8 mouse cellular contexts compared by ENCODE assay signal in genomic region chr2:18049279-18049821, GRCm38 (mm10). TPM values are rescaled to one million over a fixed set of nuclear protein-coding genes. Genes with fewer than 3 reads are reported as not detected.
DNase-seq lines count a peak whose midpoint lies in the region; ATAC-seq lines count a peak whose summit lies in the region.

No protein-coding gene starts in this region.

- peak overlapping the region; percentile 90 for H3K4me3 ChIP-seq in hindbrain, embryonic 15.5 days
- H3K4me3 ChIP-seq in liver, embryonic 13.5 days (replicated peaks), result peak overlapping the region; percentile 77

- H3K4me1 ChIP-seq in hindbrain, embryonic 15.5 days (replicated peaks), result peaks cover 35% of the 10 kb centered on the region
- peaks cover 47% of the 10 kb centered on the region for H3K4me1 ChIP-seq in liver, embryonic 13.5 days (replicated peaks)

- H3K27me3 ChIP-seq in hindbrain, embryonic 15.5 days, result no peaks in the 10 kb centered on the region
- peaks cover 84% of the 10 kb centered on the region for H3K27me3 ChIP-seq in liver, embryonic 13.5 days

- H3K36me3 ChIP-seq in hindbrain, embryonic 15.5 days, result no peaks in the 10 kb centered on the region
- no peaks in the 10 kb centered on the region for H3K36me3 ChIP-seq in liver, embryonic 13.5 days

- peak overlapping the region; percentile 100 for H3K27ac ChIP-seq in hindbrain, embryonic 15.5 days (replicated peaks)
- H3K27ac ChIP-seq in liver, embryonic 13.5 days, result peak overlapping the region; percentile 65

- H3K9me3 ChIP-seq in hindbrain, embryonic 15.5 days, result no peaks in the 10 kb centered on the region
- no peaks in the 10 kb centered on the region for H3K9me3 ChIP-seq in liver, embryonic 13.5 days (replicated peaks)

- no peak for ATAC-seq in hindbrain, embryonic 15.5 days (ENCODE audit: low FRiP score, low read depth)
- ATAC-seq in liver, embryonic 13.5 days (ENCODE audit: low read depth), result no peak
- ATAC-seq in erythroid progenitor cell, adult 5-6 weeks (replicated peaks; ENCODE audit: low FRiP score, poor library complexity, severe bottlenecking), result no peak
- no peak for ATAC-seq in inflammation-experienced regulatory T-cells, adult 6 months

- DNase-seq in adrenal gland, adult (ENCODE audit: inconsistent age in 2 of 2, low spot score in 1 of 2), result peak; percentile 52 to 86
- no peak for DNase-seq in adrenal gland, postnatal 14 days
- peak; percentile 73 for DNase-seq in embryo, embryonic 9.5 days (ENCODE audit: extremely low spot score)
- no peak for DNase-seq in liver, embryonic 13.5 days
- DNase-seq in layer of hippocampus, adult 18-20 months (ENCODE audit: low spot score in 2 of 2), result no peak

- H3K9ac ChIP-seq in hindbrain, embryonic 15.5 days, result peak overlapping the region; percentile 99
- no peak overlapping the region for H3K9ac ChIP-seq in liver, embryonic 13.5 days

- H3K4me2 ChIP-seq in hindbrain, embryonic 15.5 days, result peak overlapping the region; percentile 90
- peak overlapping the region; percentile 96 for H3K4me2 ChIP-seq in liver, embryonic 13.5 days

- 4% methylated on average over 11 of the region's 11 CpGs for WGBS in hindbrain, embryonic 15.5 days
- 18% methylated on average over 11 of the region's 11 CpGs for WGBS in liver, embryonic 13.5 days (ENCODE audit: insufficient replicate concordance)

RNA-seq across cellular contexts. Expression of gene Skida1, which starts 0.5 kb away (rescaled TPM):
- 4.5 and 4.8 TPM in 2 replicates for total RNA-seq in adrenal gland, postnatal 14 days (2021)
- polyA plus RNA-seq in hindbrain, embryonic 15.5 days (2015; fragmentation: Nextera tagmentation; extraction: Ambion mirVana), result 6.5 and 7.1 TPM in 2 replicates
- 0.47 and 0.95 TPM in 2 replicates for polyA plus RNA-seq in liver, embryonic 13.5 days (2015; fragmentation: Nextera tagmentation; extraction: Ambion mirVana)
- total RNA-seq in erythroid progenitor cell, adult 5-6 weeks (2015; ENCODE audit: low replicate concordance), result not detected in 2 replicates
- not detected in 2 replicates for total RNA-seq in erythroid progenitor cell, adult 5-6 weeks (2017; ENCODE audit: low replicate concordance)
- polyA plus RNA-seq in inflammation-experienced regulatory T-cells, adult 6 months (2017; shearing (Covaris generic)), result 1 to 10 TPM in 1 of 3 experiments, under 1 TPM in 2; 0.37 to 1.0 (median 0.83) TPM
- 10 to 100 TPM; 15.6 to 16.0 TPM for total RNA-seq in layer of hippocampus, adult 18-20 months (2021)

RNA-seq across cellular contexts. Expression of gene Mllt10, which starts 5.7 kb away (rescaled TPM):
- 39.1 and 56.4 TPM in 2 replicates for total RNA-seq in adrenal gland, postnatal 14 days (2021)
- polyA plus RNA-seq in hindbrain, embryonic 15.5 days (2015; fragmentation: Nextera tagmentation; extraction: Ambion mirVana), result 45.6 and 50.0 TPM in 2 replicates
- 29.1 and 34.3 TPM in 2 replicates for polyA plus RNA-seq in liver, embryonic 13.5 days (2015; fragmentation: Nextera tagmentation; extraction: Ambion mirVana)
- total RNA-seq in erythroid progenitor cell, adult 5-6 weeks (2015; ENCODE audit: low replicate concordance), result 122 and 125 TPM in 2 replicates
- 77.9 and 98.0 TPM in 2 replicates for total RNA-seq in erythroid progenitor cell, adult 5-6 weeks (2017; ENCODE audit: low replicate concordance)
- polyA plus RNA-seq in inflammation-experienced regulatory T-cells, adult 6 months (2017; shearing (Covaris generic)), result 10 to 100 TPM; 26.7 to 44.6 (median 37.8) TPM
- total RNA-seq in layer of hippocampus, adult 18-20 months (2021), result 10 to 100 TPM; 51.7 to 59.6 TPM

RNA-seq across cellular contexts. Expression of gene A930004D18Rik, which starts 11.8 kb away (rescaled TPM):
- 1.7 and 1.8 TPM in 2 replicates for total RNA-seq in adrenal gland, postnatal 14 days (2021)
- polyA plus RNA-seq in hindbrain, embryonic 15.5 days (2015; fragmentation: Nextera tagmentation; extraction: Ambion mirVana), result 10.8 and 11.1 TPM in 2 replicates
- 1.2 and 1.6 TPM in 2 replicates for polyA plus RNA-seq in liver, embryonic 13.5 days (2015; fragmentation: Nextera tagmentation; extraction: Ambion mirVana)
- total RNA-seq in erythroid progenitor cell, adult 5-6 weeks (2015; ENCODE audit: low replicate concordance), result not detected in 2 replicates
- not detected in 2 replicates for total RNA-seq in erythroid progenitor cell, adult 5-6 weeks (2017; ENCODE audit: low replicate concordance)
- 1 to 10 TPM in 2 of 3 experiments, under 1 TPM in 1; 0.17 to 4.6 (median 2.0) TPM for polyA plus RNA-seq in inflammation-experienced regulatory T-cells, adult 6 months (2017; shearing (Covaris generic))
- total RNA-seq in layer of hippocampus, adult 18-20 months (2021), result 1 to 10 TPM; 3.5 to 5.0 TPM

RNA-seq across cellular contexts. Expression of gene H2al2a, which starts 52.6 kb away (rescaled TPM):
- total RNA-seq in adrenal gland, postnatal 14 days (2021), result not detected in 2 replicates
- polyA plus RNA-seq in hindbrain, embryonic 15.5 days (2015; fragmentation: Nextera tagmentation; extraction: Ambion mirVana), result not detected in 2 replicates
- polyA plus RNA-seq in liver, embryonic 13.5 days (2015; fragmentation: Nextera tagmentation; extraction: Ambion mirVana), result not detected in 2 replicates
- total RNA-seq in erythroid progenitor cell, adult 5-6 weeks (2015; ENCODE audit: low replicate concordance), result not detected in 2 replicates
- not detected in 2 replicates for total RNA-seq in erythroid progenitor cell, adult 5-6 weeks (2017; ENCODE audit: low replicate concordance)
- polyA plus RNA-seq in inflammation-experienced regulatory T-cells, adult 6 months (2017; shearing (Covaris generic)), result not detected
- not detected for total RNA-seq in layer of hippocampus, adult 18-20 months (2021)

Comparison
In these comparisons a context has a peak if more than half of its experiments do, and no peak if none do; other contexts are left out.
1. DNase-seq: peak in adrenal gland, adult (2 of 2) and embryo, embryonic 9.5 days (single experiment); none in adrenal gland, postnatal 14 days (single experiment), liver, embryonic 13.5 days (single experiment) and layer of hippocampus, adult 18-20 months (0 of 2).